Mouse (Mus musculus): ENCODE results near the gene Smarcad1. TPM values are rescaled to one million over a fixed set of nuclear protein-coding genes. Genes with fewer than 3 reads are reported as not detected.
"Not testable (repeated sequence)": the region's sequence is repeated elsewhere in the genome, so short reads cannot be mapped to it uniquely, and the experiment has no call there.

The Smarcad1 gene
- polyA plus RNA-seq, 1 experiment from 2014 or later, result 62.8 TPM

DNA sequence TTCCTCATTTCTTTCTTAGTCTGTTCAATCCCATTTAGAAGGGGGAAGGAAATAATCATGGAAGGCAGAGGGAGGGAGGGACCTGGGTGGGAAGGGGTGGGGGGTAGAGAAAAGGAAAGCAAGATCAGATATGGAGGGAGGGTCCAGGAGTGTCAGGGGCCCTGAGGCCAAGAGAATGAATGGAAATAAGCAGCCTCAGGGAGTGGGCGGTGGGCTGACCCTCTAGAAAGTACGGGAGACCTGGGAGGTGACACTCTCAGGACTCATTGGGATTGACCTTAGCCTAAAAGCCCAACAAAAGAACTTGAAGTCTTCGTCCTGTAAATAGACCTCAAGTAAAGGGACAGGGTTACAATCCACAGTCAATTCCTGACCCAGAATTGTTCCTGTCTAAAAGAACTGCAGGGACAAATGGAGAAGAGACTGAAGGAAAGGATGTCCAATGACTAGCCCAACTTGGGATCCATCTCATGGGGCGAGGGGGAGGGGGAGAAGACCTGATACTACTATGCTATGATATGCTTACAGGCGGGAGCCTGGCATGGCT lies 30.9 kb upstream of the Smarcad1 start:
- ATAC-seq (replicated peaks; ENCODE audit: low FRiP score, low read depth) (no peak), DNase-seq (ENCODE audit: low spot score) (no peak)
- Histone ChIP-seq H3K27me3 (ENCODE audit: insufficient read depth, low read length) (no peaks in the 10 kb centered on the region), H3K4me3 (replicated peaks; ENCODE audit: low read depth, low read length) (no peak overlapping the region), H3K36me3 (ENCODE audit: insufficient read depth, low read length) (no peaks in the 10 kb centered on the region), H3K4me1 (replicated peaks; ENCODE audit: insufficient read depth, low read length) (no peaks in the 10 kb centered on the region), H3K9me3 (replicated peaks; ENCODE audit: low read length) (no peaks in the 10 kb centered on the region), H3K4me2 (ENCODE audit: low read length) (no peak overlapping the region), H3K9ac (ENCODE audit: low read depth, low read length) (no peak overlapping the region), H3K27ac (no peak overlapping the region)
- no peak for TF ChIP-seq CTCF (IDR thresholded peaks at IDR 0.05; ENCODE audit: low read depth)
- 80% methylated on average over 5 of the region's 5 CpGs for WGBS

GRCm38 (mm10) chr6:65012142-65012541 lies 30.2 kb upstream of the Smarcad1 start:
- Histone ChIP-seq H3K27me3 (ENCODE audit: insufficient read depth, low read length) (no peaks in the 10 kb centered on the region), H3K9ac (ENCODE audit: low read depth, low read length) (no peak overlapping the region), H3K4me1 (replicated peaks; ENCODE audit: insufficient read depth, low read length) (no peaks in the 10 kb centered on the region), H3K4me3 (replicated peaks; ENCODE audit: low read depth, low read length) (no peak overlapping the region), H3K36me3 (ENCODE audit: insufficient read depth, low read length) (no peaks in the 10 kb centered on the region), H3K4me2 (ENCODE audit: low read length) (no peak overlapping the region), H3K9me3 (replicated peaks; ENCODE audit: low read length) (no peaks in the 10 kb centered on the region), H3K27ac (no peak overlapping the region)
- no peak for ATAC-seq (replicated peaks; ENCODE audit: low FRiP score, low read depth)
- no peak for DNase-seq (ENCODE audit: low spot score)
- TF ChIP-seq CTCF (IDR thresholded peaks at IDR 0.05; ENCODE audit: low read depth), result no peak
- WGBS, result 93% methylated on average over 2 of the region's 2 CpGs

GRCm38 (mm10) chr6:65017566-65017965 lies 24.8 kb upstream of the Smarcad1 start:
- no peaks in the 10 kb centered on the region for H3K9me3 ChIP-seq (replicated peaks; ENCODE audit: low read length)
- no peaks in the 10 kb centered on the region for H3K36me3 ChIP-seq (ENCODE audit: insufficient read depth, low read length)
- H3K4me1 ChIP-seq (replicated peaks; ENCODE audit: insufficient read depth, low read length), result no peaks in the 10 kb centered on the region
- TF ChIP-seq CTCF (IDR thresholded peaks at IDR 0.05; ENCODE audit: low read depth), result no peak
- ATAC-seq (replicated peaks; ENCODE audit: low FRiP score, low read depth) (no peak), DNase-seq (ENCODE audit: low spot score) (no peak)
- no peak overlapping the region for H3K4me3 ChIP-seq (replicated peaks; ENCODE audit: low read depth, low read length)
- no peak overlapping the region for H3K27ac ChIP-seq
- no peak overlapping the region for H3K9ac ChIP-seq (ENCODE audit: low read depth, low read length)
- no peaks in the 10 kb centered on the region for H3K27me3 ChIP-seq (ENCODE audit: insufficient read depth, low read length)
- no peak overlapping the region for H3K4me2 ChIP-seq (ENCODE audit: low read length)
- 93% methylated on average over 10 of the region's 10 CpGs for WGBS

DNA sequence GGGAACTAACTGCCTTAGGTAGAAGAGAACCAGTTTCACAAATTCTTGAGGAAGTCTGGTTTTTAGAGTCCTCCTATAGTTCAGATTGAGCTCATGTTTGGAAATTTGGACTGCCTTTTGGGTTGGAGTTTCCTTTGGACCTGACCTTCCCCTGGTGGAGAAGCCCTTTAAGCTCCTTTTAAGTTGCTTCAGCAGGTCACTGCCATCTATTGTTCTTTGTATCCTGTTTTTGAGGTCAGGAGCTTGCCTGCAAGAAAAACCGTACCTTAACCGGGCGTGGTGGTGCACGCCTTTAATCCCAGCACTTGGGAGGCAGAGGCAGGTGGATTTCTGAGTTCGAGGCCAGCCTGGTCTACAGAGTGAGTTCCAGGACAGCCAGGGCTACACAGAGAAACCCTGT lies 23.4 kb upstream of the Smarcad1 start:
- not testable (repeated sequence) for H3K4me1 ChIP-seq (replicated peaks; ENCODE audit: insufficient read depth, low read length); H3K36me3 ChIP-seq (ENCODE audit: insufficient read depth, low read length); H3K4me2 ChIP-seq (ENCODE audit: low read length); H3K4me3 ChIP-seq (replicated peaks; ENCODE audit: low read depth, low read length); H3K9me3 ChIP-seq (replicated peaks; ENCODE audit: low read length); H3K27ac ChIP-seq; DNase-seq (ENCODE audit: low spot score); ATAC-seq (replicated peaks; ENCODE audit: low FRiP score, low read depth); H3K9ac ChIP-seq (ENCODE audit: low read depth, low read length); H3K27me3 ChIP-seq (ENCODE audit: insufficient read depth, low read length)
- 91% methylated on average over 5 of the region's 5 CpGs for WGBS

GRCm38 (mm10) chr6:65021883-65022282 lies 20.5 kb upstream of the Smarcad1 start:
- DNase-seq (ENCODE audit: low spot score) (no peak), ATAC-seq (replicated peaks; ENCODE audit: low FRiP score, low read depth) (no peak)
- no peaks in the 10 kb centered on the region for H3K27me3 ChIP-seq (ENCODE audit: insufficient read depth, low read length)
- no peak overlapping the region for H3K4me3 ChIP-seq (replicated peaks; ENCODE audit: low read depth, low read length)
- no peak overlapping the region for H3K27ac ChIP-seq
- no peak overlapping the region for H3K4me2 ChIP-seq (ENCODE audit: low read length)
- TF ChIP-seq CTCF (IDR thresholded peaks at IDR 0.05; ENCODE audit: low read depth), result no peak
- H3K4me1 ChIP-seq (replicated peaks; ENCODE audit: insufficient read depth, low read length), result no peaks in the 10 kb centered on the region
- no peak overlapping the region for H3K9ac ChIP-seq (ENCODE audit: low read depth, low read length)
- H3K36me3 ChIP-seq (ENCODE audit: insufficient read depth, low read length), result no peaks in the 10 kb centered on the region
- no peaks in the 10 kb centered on the region for H3K9me3 ChIP-seq (replicated peaks; ENCODE audit: low read length)
- 19% methylated on average over 4 of the region's 4 CpGs for WGBS

GRCm38 (mm10) chr6:65023053-65023452 lies 19.3 kb upstream of the Smarcad1 start:
- no peak overlapping the region for H3K9ac ChIP-seq (ENCODE audit: low read depth, low read length)
- WGBS, result 33% methylated on average over 6 of the region's 6 CpGs
- H3K4me2 ChIP-seq (ENCODE audit: low read length), result no peak overlapping the region

DNA sequence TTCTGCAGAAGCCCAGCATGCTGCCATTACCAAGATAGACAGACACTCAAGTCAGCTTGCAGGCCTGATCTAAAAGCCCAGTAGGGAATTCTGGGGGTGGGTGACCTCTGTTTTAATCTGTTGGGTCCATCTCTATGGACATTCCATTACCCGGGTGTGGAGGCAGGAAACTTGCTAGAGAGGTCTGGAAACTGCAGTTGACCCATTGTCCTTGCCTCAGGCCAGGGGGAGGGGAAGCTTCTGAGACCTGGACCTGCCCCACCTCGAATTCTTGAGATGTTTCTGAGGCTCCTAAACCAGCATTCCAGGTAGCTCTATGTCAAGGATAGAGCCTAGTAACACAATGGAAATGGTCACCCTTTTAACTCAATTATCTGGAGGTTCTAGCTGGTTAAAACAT lies 17.7 kb upstream of the Smarcad1 start:
- Histone ChIP-seq H3K4me3 (replicated peaks; ENCODE audit: low read depth, low read length) (no peak overlapping the region), H3K4me1 (replicated peaks; ENCODE audit: insufficient read depth, low read length) (no peaks in the 10 kb centered on the region), H3K36me3 (ENCODE audit: insufficient read depth, low read length) (no peaks in the 10 kb centered on the region), H3K27me3 (ENCODE audit: insufficient read depth, low read length) (no peaks in the 10 kb centered on the region), H3K9ac (ENCODE audit: low read depth, low read length) (no peak overlapping the region), H3K4me2 (ENCODE audit: low read length) (no peak overlapping the region), H3K27ac (no peak overlapping the region), H3K9me3 (replicated peaks; ENCODE audit: low read length) (no peaks in the 10 kb centered on the region)
- no peak for ATAC-seq (replicated peaks; ENCODE audit: low FRiP score, low read depth)
- 47% methylated on average over 2 of the region's 2 CpGs for WGBS
- DNase-seq (ENCODE audit: low spot score), result no peak
- no peak for TF ChIP-seq CTCF (IDR thresholded peaks at IDR 0.05; ENCODE audit: low read depth)

More at GRCm38 (mm10) chr6:65023053-65023452, 19.3 kb upstream of the Smarcad1 start:
- Histone ChIP-seq H3K9me3 (replicated peaks; ENCODE audit: low read length) (no peaks in the 10 kb centered on the region), H3K27me3 (ENCODE audit: insufficient read depth, low read length) (no peaks in the 10 kb centered on the region), H3K36me3 (ENCODE audit: insufficient read depth, low read length) (no peaks in the 10 kb centered on the region), H3K4me3 (replicated peaks; ENCODE audit: low read depth, low read length) (no peak overlapping the region), H3K27ac (no peak overlapping the region), H3K4me1 (replicated peaks; ENCODE audit: insufficient read depth, low read length) (no peaks in the 10 kb centered on the region)
- DNase-seq (ENCODE audit: low spot score), result no peak
- TF ChIP-seq CTCF (IDR thresholded peaks at IDR 0.05; ENCODE audit: low read depth), result no peak
- no peak for ATAC-seq (replicated peaks; ENCODE audit: low FRiP score, low read depth)

All from kidney, postnatal 0 days (tissue).